Mouse (Mus musculus): Measurements from ENCODE around the gene Tbccd1. TPM values are rescaled to one million over a fixed set of nuclear protein-coding genes. Genes with fewer than 3 reads are reported as not detected.

The Tbccd1 gene
- polyA plus RNA-seq (2015; fragmentation: Nextera tagmentation; extraction: Ambion mirVana), result 8.3 and 8.9 TPM in 2 replicates

DNA sequence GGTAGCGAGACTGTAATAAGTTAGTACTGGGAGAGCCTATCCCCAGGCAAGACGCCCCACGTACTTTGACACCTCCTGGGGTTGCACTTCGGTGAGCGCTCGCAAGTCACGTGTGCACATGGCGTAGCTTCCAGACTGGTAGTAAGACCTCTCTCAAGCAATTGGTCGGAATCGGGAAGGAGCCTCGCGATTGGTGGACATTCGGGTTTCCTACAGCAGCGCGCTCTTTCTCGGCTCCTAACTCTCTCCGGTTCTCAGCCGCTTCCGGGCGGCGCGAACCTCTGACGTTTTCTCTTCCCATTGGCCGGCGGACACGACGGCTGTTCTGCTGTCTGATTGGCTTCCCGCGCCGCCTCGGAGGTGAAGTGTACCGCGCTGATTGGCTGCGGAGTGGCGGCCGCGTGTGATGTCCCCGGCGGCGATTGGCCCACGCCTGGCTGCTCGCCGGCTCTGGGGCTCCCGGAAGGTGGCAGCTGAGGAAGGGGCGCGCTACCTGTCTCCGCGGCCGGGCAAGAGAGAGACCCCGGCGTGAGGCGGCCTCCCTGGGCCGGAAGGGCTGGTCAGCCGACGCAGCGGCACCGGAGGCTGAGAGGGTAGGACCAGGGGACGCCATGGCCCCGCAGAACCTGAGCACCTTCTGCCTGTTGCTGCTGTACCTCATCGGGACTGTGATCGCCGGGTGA, at the start of gene Tbccd1, which contains the start of gene Dnajb11:
Tbccd1 (minus strand) TSS at position 239 of the 683 bp plus-strand sequence.
Dnajb11 (plus strand) TSS at position 415 of the 683 bp plus-strand sequence.

DNA sequence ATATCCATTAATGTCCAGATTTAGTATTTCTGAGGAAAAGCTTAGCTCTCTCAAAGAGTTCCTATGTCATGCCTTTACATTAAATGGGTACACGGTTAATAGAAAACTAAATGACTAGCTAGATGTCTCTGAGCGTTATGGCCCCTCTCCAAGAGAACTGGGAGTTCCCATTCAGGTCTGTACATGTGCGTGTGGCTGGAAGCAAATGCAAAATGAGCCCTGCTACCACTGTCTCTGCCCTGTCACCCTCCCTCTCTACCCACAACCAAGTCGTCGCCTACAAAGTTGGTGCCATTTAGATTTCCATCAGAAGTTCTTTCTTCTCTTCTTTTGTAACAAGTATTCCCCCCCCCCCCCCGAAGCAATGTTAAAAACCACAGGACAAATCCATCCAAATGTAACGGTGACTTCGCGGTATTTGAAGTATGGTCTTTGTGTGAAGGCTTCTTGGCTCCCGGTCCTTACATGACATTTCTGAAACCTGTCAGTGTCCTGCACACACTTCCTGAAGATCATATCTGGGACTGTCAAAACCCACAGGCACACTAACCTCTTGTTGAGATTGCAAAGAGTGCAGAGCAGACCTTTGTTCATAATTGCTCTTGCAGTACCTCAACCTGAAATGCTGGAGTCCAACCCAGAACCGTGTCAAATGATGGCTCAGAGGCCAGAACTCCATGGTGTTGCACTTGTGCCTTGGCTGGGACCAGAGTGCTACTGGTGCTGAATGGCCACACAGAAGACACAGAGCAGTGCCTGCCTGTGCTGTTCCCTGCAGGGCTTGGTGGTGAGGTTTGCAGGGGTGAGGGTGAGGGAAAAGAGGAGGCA, 33.4 kb upstream of the Tbccd1 start, which contains the start of gene Ahsg:
Ahsg (plus strand) TSS at position 595 of the 828 bp plus-strand sequence.

DNA sequence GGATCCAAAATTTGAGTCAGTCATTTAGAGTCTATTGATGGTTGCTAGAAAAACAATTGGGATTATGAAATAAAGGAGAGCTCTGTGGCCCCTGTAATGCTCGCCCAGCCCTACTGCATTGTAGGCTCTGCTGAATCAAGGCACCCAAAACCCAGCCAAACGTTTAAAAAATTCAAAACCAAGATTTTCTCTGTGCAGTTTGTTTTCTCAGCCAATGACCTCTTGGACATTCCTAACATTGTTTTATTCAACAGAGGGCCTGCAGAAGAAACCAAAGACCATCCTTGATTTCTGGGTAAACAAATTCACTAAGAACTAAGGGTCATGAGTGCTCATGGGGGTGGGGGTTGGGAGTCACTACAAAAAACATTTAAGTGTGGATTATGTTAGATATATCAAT, 46.0 kb downstream of the Tbccd1 start, which contains the start of gene Crygs:
Crygs (minus strand) TSS at position 101 of the 400 bp plus-strand sequence.

Other genes with a start within 250 kb of the Tbccd1 start
- gene Dgkg, start 200.4 kb downstream of the Tbccd1 start, polyA plus RNA-seq (2015; fragmentation: Nextera tagmentation; extraction: Ambion mirVana), result 0.77 and 0.83 TPM in 2 replicates
- gene Crygs, start 46.1 kb downstream of the Tbccd1 start, polyA plus RNA-seq (2015; fragmentation: Nextera tagmentation; extraction: Ambion mirVana), result not detected in 2 replicates
- gene Dnajb11, start 176 bp upstream of the Tbccd1 start, polyA plus RNA-seq (2015; fragmentation: Nextera tagmentation; extraction: Ambion mirVana), result 31.7 and 44.3 TPM in 2 replicates
- gene Ahsg, start 33.6 kb upstream of the Tbccd1 start, polyA plus RNA-seq (2015; fragmentation: Nextera tagmentation; extraction: Ambion mirVana), result 7.3 and 12.2 TPM in 2 replicates
- gene Fetub, start 60.7 kb upstream of the Tbccd1 start, polyA plus RNA-seq (2015; fragmentation: Nextera tagmentation; extraction: Ambion mirVana), result 0.15 and 0.19 TPM in 2 replicates
- gene Hrg, start 93.4 kb upstream of the Tbccd1 start, polyA plus RNA-seq (2015; fragmentation: Nextera tagmentation; extraction: Ambion mirVana), result 0.17 and 0.27 TPM in 2 replicates
- gene Kng2, start 171.8 kb upstream of the Tbccd1 start, polyA plus RNA-seq (2015; fragmentation: Nextera tagmentation; extraction: Ambion mirVana), result 0.32 and 0.46 TPM in 2 replicates
- 1.3 and 2.8 TPM in 2 replicates for gene Kng1, start 200.2 kb upstream of the Tbccd1 start, polyA plus RNA-seq (2015; fragmentation: Nextera tagmentation; extraction: Ambion mirVana)
- 135 and 147 TPM in 2 replicates for gene Eif4a2, start 249.8 kb upstream of the Tbccd1 start, polyA plus RNA-seq (2015; fragmentation: Nextera tagmentation; extraction: Ambion mirVana)

Measured in skeletal muscle tissue, postnatal 0 days (tissue).